Mouse (Mus musculus) thymus, postnatal 36 days (tissue): ENCODE results near the gene Tor3a.
"Not testable (repeated sequence)": the region's sequence is repeated elsewhere in the genome, so short reads cannot be mapped to it uniquely, and the experiment has no call there.

Experiments
- DNase-seq, 2 experiments: peaks; one replicate each; pipeline ENCODE4 v3.0.0; 2022; ENCODE audit warnings: mixed read lengths in 2 of 2

The Tor3a gene

GRCm38 (mm10) chr1:156669208-156669983 is 4.8 kb downstream of the Tor3a start:
- no peak for DNase-seq

DNA sequence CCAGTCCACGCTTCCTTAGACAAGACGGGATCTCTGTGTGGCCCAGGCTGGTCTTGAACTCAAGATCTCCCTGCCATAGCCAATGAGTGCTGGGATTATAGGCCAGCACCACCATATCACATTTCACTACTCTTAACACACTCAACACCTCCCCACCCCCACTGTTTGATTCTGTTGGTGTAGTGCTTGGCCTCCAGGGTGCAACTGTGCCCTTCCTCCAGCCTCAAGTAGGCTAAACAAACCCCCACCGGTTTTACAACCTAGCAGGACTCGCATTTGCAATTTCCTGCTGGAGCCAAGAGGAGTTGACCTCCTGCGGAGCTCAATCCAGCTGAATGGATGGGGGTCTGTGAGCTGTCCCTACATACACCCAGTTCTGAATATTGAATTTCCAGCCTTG is 5.6 kb downstream of the Tor3a start:
- no peak for DNase-seq

- no peak for DNase-seq
Observed at GRCm38 (mm10) chr1:156667141-156667926, 6.8 kb downstream of the Tor3a start.

DNA sequence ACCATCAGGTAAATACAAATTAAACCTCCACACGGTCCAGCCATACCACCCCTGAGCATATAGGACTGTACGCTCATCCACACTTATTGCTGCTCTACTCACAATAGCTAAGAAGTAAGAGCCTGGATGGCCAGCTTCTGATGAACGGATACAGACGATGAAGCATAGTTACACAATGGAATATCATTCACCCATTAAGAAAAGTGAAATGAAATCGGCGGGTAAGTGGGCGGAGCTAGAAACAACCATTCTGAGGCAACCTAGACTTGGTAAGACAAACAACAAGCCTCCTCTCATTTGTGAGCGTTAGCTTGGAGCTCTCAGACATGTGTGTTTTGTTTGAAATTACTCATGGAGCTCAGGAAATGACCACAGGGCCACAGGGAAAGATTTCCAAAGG is 8.4 kb downstream of the Tor3a start:
- DNase-seq, result no peak

DNA sequence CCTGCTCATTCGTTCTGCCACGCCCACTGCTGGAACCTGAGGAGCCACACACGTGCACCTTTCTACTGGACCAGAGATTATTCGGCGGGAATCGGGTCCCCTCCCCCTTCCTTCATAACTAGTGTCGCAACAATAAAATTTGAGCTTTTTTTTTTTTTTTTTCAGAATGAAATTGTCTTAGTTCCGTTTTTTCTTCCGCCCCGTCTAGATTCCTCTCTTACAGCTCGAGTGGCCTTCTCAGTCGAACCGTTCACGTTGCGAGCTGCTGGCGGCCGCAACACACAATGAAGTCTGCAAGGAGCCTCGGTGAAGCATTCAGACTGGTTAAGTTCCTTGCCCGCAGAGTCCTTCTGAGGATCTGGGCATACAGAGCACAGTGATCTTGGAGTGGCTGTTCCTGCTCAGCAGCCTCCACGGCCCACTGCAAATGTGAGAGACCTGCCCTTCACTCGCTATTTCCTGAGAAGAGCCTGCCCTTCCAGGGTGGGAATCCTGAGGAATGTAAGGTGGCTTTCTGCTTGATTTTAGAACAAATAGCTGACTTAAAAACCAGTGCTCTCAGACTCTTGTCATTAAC is 13.4 kb downstream of the Tor3a start:
- not testable (repeated sequence) for DNase-seq

GRCm38 (mm10) chr1:156659906-156660659 is 14.1 kb downstream of the Tor3a start:
- no peak for DNase-seq

DNA sequence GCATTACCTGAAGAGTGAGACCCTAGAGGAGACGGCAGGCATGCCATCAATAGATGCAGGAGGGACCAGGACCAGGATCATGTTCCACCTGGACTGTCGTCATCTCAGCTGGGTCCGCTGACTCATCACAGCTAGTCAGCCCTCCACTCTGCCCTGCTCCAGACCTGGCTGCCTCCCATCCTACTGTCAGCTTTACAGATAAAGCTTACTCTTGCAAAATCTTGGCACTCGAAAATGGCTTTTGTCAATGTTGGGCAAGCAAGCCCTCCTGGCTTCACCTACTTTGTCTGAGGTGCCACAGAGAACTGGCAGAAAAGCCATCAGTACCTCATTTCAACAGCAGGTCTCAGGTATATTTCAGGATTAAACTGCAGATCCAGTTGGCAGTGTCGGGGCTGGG is 15.5 kb downstream of the Tor3a start:
- DNase-seq, result no peak

- DNase-seq, result no peak
Observed at GRCm38 (mm10) chr1:156657523-156657922, 16.6 kb downstream of the Tor3a start.

GRCm38 (mm10) chr1:156654735-156655530 is 19.2 kb downstream of the Tor3a start:
- DNase-seq, result no peak

DNA sequence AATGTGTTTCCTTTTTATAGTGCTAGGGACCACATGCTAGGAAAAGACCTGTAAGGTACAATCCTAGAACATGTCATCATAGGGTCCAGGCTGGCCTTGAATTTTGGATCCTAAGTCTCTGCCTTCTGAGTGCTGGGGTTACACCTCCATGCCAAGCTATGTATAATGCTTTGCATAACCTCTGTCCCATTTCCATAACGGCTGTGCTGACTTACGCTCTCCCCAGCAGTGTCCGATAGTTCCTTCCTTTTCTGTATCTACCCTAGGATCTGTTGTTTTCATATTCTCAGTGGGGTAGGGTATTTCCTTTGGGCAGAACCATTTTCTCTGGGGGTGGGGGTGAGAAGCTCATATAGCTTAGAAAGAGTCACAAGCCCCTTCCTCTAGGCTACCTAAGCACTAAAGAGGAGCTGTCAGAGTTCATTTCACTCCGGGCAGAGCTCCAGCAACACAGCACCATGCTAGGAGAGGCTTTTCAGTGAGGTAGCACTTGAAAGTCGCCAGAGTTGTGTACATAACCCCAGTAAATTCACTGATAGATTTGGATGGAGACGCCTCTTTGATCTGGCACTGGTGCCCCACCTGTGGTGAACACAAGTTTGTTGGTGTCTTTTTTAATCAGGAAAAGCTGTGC is 21.9 kb downstream of the Tor3a start:
- DNase-seq, result no peak

- DNase-seq, result no peak
Observed at GRCm38 (mm10) chr1:156650631-156651030, 23.5 kb downstream of the Tor3a start.

DNA sequence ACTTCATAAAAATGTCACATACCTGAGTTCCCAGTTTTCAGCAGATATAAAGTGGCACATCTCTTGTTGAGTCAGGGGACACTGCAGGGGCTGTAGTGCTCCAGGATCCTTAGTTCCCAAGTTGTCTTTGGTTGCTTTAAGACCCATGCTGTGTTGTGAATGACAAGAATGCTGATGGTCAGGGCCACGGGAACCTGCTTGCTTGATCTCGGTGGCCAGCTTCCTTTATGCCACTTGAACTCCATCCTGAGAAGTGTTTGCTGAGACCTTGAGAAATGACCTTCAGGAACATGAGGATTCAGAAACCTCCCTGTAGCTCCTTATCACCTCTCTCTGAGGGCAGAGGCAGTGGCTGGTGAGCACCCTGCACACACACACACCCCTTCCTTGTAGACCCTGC is 25.5 kb downstream of the Tor3a start:
- no peak for DNase-seq

- DNase-seq, result no peak
Observed at GRCm38 (mm10) chr1:156645971-156646370, 28.2 kb downstream of the Tor3a start.

DNA sequence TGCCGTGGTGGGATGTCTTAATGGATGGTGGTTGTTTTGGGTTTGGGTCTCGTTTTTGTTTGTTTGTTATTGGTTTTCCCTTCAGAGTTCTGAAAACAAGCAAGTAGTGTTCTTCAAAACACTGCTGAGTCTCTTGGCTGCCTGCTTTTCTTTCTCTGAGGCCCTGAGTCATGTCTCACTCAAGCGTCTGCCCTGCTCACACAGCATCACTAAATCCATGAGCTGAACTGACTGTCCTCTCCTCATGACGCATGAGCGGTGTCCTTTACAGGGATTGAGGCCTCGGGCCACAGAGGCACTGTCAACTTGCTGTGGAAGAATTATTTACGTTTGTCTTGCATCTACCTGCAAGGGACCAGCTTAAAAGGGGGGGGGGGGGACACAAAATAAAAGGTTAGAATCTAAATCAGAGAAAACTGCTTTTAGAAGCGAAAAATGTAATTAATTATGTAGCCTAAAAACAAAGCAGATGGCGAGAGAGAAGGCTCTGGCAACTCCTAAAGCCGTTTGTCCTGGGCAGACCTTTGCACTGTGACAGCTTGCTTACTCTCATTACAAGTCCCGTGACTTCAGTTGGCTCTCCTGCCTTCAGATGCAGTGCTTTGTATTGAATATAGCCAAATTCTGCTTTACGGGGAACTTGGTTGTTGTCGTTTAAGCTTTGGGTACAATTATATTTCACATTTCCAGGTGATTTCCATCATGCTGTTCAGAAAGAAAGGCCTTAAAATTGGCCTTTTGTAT is 29.2 kb downstream of the Tor3a start:
- DNase-seq, result no peak

- DNase-seq, result no peak
Observed at GRCm38 (mm10) chr1:156644061-156644460, 30.1 kb downstream of the Tor3a start.

DNA sequence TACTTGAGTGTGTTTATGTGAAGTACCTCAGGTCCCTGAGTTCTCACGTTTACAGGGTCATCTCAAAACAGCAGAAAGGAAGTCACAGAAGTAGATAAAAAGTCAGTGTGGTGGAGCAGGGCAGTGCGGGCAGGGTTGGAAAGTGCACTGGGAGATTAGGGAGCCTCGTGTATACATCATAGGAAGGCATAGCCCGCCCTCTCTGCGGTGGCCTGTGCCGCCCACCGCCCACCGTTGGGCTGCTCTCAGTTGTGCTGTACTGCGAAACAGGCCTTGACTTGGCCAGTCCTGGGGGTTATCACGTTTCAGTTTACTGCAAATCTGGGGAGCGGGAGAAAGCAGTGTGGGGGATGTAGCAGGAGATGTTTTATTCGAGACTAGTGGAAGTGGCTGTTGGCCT is 31.3 kb downstream of the Tor3a start:
- DNase-seq, result no peak

GRCm38 (mm10) chr1:156641808-156642207 is 32.3 kb downstream of the Tor3a start:
- no peak for DNase-seq

GRCm38 (mm10) chr1:156640577-156640976 is 33.6 kb downstream of the Tor3a start:
- DNase-seq, result no peak

- no peak for DNase-seq
Observed at GRCm38 (mm10) chr1:156639455-156639854, 34.7 kb downstream of the Tor3a start.

DNA sequence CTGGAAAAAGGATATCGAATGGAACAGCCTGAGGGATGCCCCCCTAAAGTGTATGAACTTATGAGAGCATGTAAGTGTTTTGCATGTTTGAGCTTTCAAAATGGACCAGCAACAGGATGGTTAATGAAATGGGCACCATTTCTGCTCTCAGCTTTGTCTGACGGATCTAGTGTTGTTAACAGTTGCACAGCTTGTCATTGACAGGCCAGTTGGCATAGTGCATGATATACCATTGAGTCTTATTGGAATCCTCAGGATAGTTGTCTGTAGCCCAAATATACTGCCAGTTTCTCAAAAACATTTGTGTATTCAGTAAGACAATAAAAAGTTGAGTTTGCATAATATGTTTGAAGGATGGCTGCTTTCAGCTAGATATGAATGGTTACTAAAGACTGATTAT is 39.0 kb downstream of the Tor3a start:
- no peak for DNase-seq

- DNase-seq, result no peak
Observed at GRCm38 (mm10) chr1:156633095-156633494, 41.1 kb downstream of the Tor3a start.
